Mouse (Mus musculus): ENCODE data around the gene Dtx3.

The Dtx3 gene

GRCm38 (mm10) chr10:127213704-127214421, 18.3 kb upstream of the Dtx3 start:
- no peaks in the 10 kb centered on the region for H3K27me3 ChIP-seq (ENCODE audit: control insufficient read depth, insufficient read depth, low read length, poor library complexity, severe bottlenecking)
- no peaks in the 10 kb centered on the region for H3K36me3 ChIP-seq (ENCODE audit: control insufficient read depth, insufficient read depth, low read length, poor library complexity, severe bottlenecking)
- DNase-seq (ENCODE audit: low read depth, low spot score): no peak

GRCm38 (mm10) chr10:127213272-127213671, 17.7 kb upstream of the Dtx3 start:
- no peaks in the 10 kb centered on the region for H3K27me3 ChIP-seq (ENCODE audit: control insufficient read depth, insufficient read depth, low read length, poor library complexity, severe bottlenecking)
- H3K36me3 ChIP-seq (ENCODE audit: control insufficient read depth, insufficient read depth, low read length, poor library complexity, severe bottlenecking): no peaks in the 10 kb centered on the region
- no peak for DNase-seq (ENCODE audit: low read depth, low spot score)

GRCm38 (mm10) chr10:127211414-127211854, 15.9 kb upstream of the Dtx3 start, which contains the start of gene Pip4k2c:
Pip4k2c (minus strand) TSS chr10:127211585.
- peak; percentile 93 for DNase-seq (ENCODE audit: low read depth, low spot score)
- Histone ChIP-seq H3K27me3 (ENCODE audit: control insufficient read depth, insufficient read depth, low read length, poor library complexity, severe bottlenecking) (no peaks in the 10 kb centered on the region), H3K36me3 (ENCODE audit: control insufficient read depth, insufficient read depth, low read length, poor library complexity, severe bottlenecking) (no peaks in the 10 kb centered on the region; the same call in 1 of the 2 replicates)

- no peaks in the 10 kb centered on the region for H3K27me3 ChIP-seq (ENCODE audit: control insufficient read depth, insufficient read depth, low read length, poor library complexity, severe bottlenecking)
Observed at GRCm38 (mm10) chr10:127210961-127211405, 15.5 kb upstream of the Dtx3 start.

GRCm38 (mm10) chr10:127209928-127210570, 14.5 kb upstream of the Dtx3 start:
- peaks cover 3% of the 10 kb centered on the region for H3K36me3 ChIP-seq (ENCODE audit: control insufficient read depth, insufficient read depth, low read length, poor library complexity, severe bottlenecking)
- DNase-seq (ENCODE audit: low read depth, low spot score): no peak
- H3K27me3 ChIP-seq (ENCODE audit: control insufficient read depth, insufficient read depth, low read length, poor library complexity, severe bottlenecking): no peaks in the 10 kb centered on the region

More at GRCm38 (mm10) chr10:127210961-127211405, 15.5 kb upstream of the Dtx3 start:
- peak; percentile 52 for DNase-seq (ENCODE audit: low read depth, low spot score)
- no peaks in the 10 kb centered on the region; the same call in 1 of the 2 replicates for H3K36me3 ChIP-seq (ENCODE audit: control insufficient read depth, insufficient read depth, low read length, poor library complexity, severe bottlenecking)

GRCm38 (mm10) chr10:127208921-127209320, 13.4 kb upstream of the Dtx3 start:
- peaks cover 5% of the 10 kb centered on the region for H3K36me3 ChIP-seq (ENCODE audit: control insufficient read depth, insufficient read depth, low read length, poor library complexity, severe bottlenecking)
- DNase-seq (ENCODE audit: low read depth, low spot score): no peak
- H3K27me3 ChIP-seq (ENCODE audit: control insufficient read depth, insufficient read depth, low read length, poor library complexity, severe bottlenecking): no peaks in the 10 kb centered on the region

- DNase-seq (ENCODE audit: low read depth, low spot score): no peak
- Histone ChIP-seq H3K27me3 (ENCODE audit: control insufficient read depth, insufficient read depth, low read length, poor library complexity, severe bottlenecking) (no peaks in the 10 kb centered on the region), H3K36me3 (ENCODE audit: control insufficient read depth, insufficient read depth, low read length, poor library complexity, severe bottlenecking) (peaks cover 9% of the 10 kb centered on the region)
Observed at GRCm38 (mm10) chr10:127205373-127205772, 9.8 kb upstream of the Dtx3 start.

GRCm38 (mm10) chr10:127204589-127204988, 9.1 kb upstream of the Dtx3 start:
- Histone ChIP-seq H3K27me3 (ENCODE audit: control insufficient read depth, insufficient read depth, low read length, poor library complexity, severe bottlenecking) (no peaks in the 10 kb centered on the region), H3K36me3 (ENCODE audit: control insufficient read depth, insufficient read depth, low read length, poor library complexity, severe bottlenecking) (peaks cover 11% of the 10 kb centered on the region)
- no peak for DNase-seq (ENCODE audit: low read depth, low spot score)

GRCm38 (mm10) chr10:127203106-127203505, 7.6 kb upstream of the Dtx3 start:
- Histone ChIP-seq H3K27me3 (ENCODE audit: control insufficient read depth, insufficient read depth, low read length, poor library complexity, severe bottlenecking) (no peaks in the 10 kb centered on the region), H3K36me3 (ENCODE audit: control insufficient read depth, insufficient read depth, low read length, poor library complexity, severe bottlenecking) (peaks cover 11% of the 10 kb centered on the region)
- DNase-seq (ENCODE audit: low read depth, low spot score): no peak

- DNase-seq (ENCODE audit: low read depth, low spot score): no peak
- peaks cover under 1% of the 10 kb centered on the region; the same call in 1 of the 2 replicates for H3K27me3 ChIP-seq (ENCODE audit: control insufficient read depth, insufficient read depth, low read length, poor library complexity, severe bottlenecking)
- H3K36me3 ChIP-seq (ENCODE audit: control insufficient read depth, insufficient read depth, low read length, poor library complexity, severe bottlenecking): peaks cover 10% of the 10 kb centered on the region
Observed at GRCm38 (mm10) chr10:127200279-127200678, 4.8 kb upstream of the Dtx3 start.

GRCm38 (mm10) chr10:127199474-127199873, 3.9 kb upstream of the Dtx3 start:
- Histone ChIP-seq H3K36me3 (ENCODE audit: control insufficient read depth, insufficient read depth, low read length, poor library complexity, severe bottlenecking) (peaks cover 7% of the 10 kb centered on the region), H3K27me3 (ENCODE audit: control insufficient read depth, insufficient read depth, low read length, poor library complexity, severe bottlenecking) (peaks cover 1% of the 10 kb centered on the region; the same call in 1 of the 2 replicates)
- no peak for DNase-seq (ENCODE audit: low read depth, low spot score)

GRCm38 (mm10) chr10:127199068-127199467, 3.5 kb upstream of the Dtx3 start:
- no peak for DNase-seq (ENCODE audit: low read depth, low spot score)
- Histone ChIP-seq H3K27me3 (ENCODE audit: control insufficient read depth, insufficient read depth, low read length, poor library complexity, severe bottlenecking) (peaks cover 1% of the 10 kb centered on the region; the same call in 1 of the 2 replicates), H3K36me3 (ENCODE audit: control insufficient read depth, insufficient read depth, low read length, poor library complexity, severe bottlenecking) (peaks cover 6% of the 10 kb centered on the region)

- peaks cover 6% of the 10 kb centered on the region for H3K36me3 ChIP-seq (ENCODE audit: control insufficient read depth, insufficient read depth, low read length, poor library complexity, severe bottlenecking)
- no peak for DNase-seq (ENCODE audit: low read depth, low spot score)
- peaks cover 1% of the 10 kb centered on the region; the same call in 1 of the 2 replicates for H3K27me3 ChIP-seq (ENCODE audit: control insufficient read depth, insufficient read depth, low read length, poor library complexity, severe bottlenecking)
Observed at GRCm38 (mm10) chr10:127198492-127198891, 3.0 kb upstream of the Dtx3 start.

GRCm38 (mm10) chr10:127197505-127198110, 2.1 kb upstream of the Dtx3 start:
- H3K27me3 ChIP-seq (ENCODE audit: control insufficient read depth, insufficient read depth, low read length, poor library complexity, severe bottlenecking): peaks cover 1% of the 10 kb centered on the region; the same call in 1 of the 2 replicates
- no peak for DNase-seq (ENCODE audit: low read depth, low spot score)
- peaks cover 6% of the 10 kb centered on the region for H3K36me3 ChIP-seq (ENCODE audit: control insufficient read depth, insufficient read depth, low read length, poor library complexity, severe bottlenecking)

- DNase-seq (ENCODE audit: low read depth, low spot score): no peak
- peaks cover 6% of the 10 kb centered on the region for H3K36me3 ChIP-seq (ENCODE audit: control insufficient read depth, insufficient read depth, low read length, poor library complexity, severe bottlenecking)
- peaks cover 1% of the 10 kb centered on the region; the same call in 1 of the 2 replicates for H3K27me3 ChIP-seq (ENCODE audit: control insufficient read depth, insufficient read depth, low read length, poor library complexity, severe bottlenecking)
Observed at GRCm38 (mm10) chr10:127197104-127197503, 1.6 kb upstream of the Dtx3 start.

All from splenic B cell, adult 2 months (primary cell).